Mouse (Mus musculus): ENCODE measurements around the gene Olfr766-ps1. TPM values are rescaled to one million over a fixed set of nuclear protein-coding genes. Genes with fewer than 3 reads are reported as not detected.

Gene Olfr766-ps1
- polyA plus RNA-seq, 1 experiment: not detected

GRCm38 (mm10) chr10:129039796-129040195 is 29.0 kb downstream of the Olfr766-ps1 start, which contains the start of gene Olfr764-ps1:
TSS of gene Olfr764-ps1 (minus strand) at chr10:129039896.
- no peak within 1 kb of the TSS for H3K27ac ChIP-seq (ENCODE audit: control insufficient read depth, insufficient read depth, low read length)
- no peaks in the 10 kb centered on the region for H3K27me3 ChIP-seq (ENCODE audit: control insufficient read depth, insufficient read depth, low read length)
- DNase-seq: no peak
- no peak for TF ChIP-seq POLR2A (IDR thresholded peaks at IDR 0.05; ENCODE audit: control insufficient read depth, extremely low read depth, insufficient read depth, low read length, poor library complexity)
- no peak for TF ChIP-seq CTCF (IDR thresholded peaks at IDR 0.05; ENCODE audit: borderline replicate concordance, control insufficient read depth, extremely low read depth, insufficient read depth, low read length, poor library complexity)
- no peaks in the 10 kb centered on the region for H3K4me1 ChIP-seq (replicated peaks; ENCODE audit: control insufficient read depth, insufficient read depth, low read length)
- no peaks in the 10 kb centered on the region for H3K36me3 ChIP-seq (ENCODE audit: control insufficient read depth, insufficient read depth, low read length)
- no peak within 1 kb of the TSS for H3K4me3 ChIP-seq (ENCODE audit: control insufficient read depth, insufficient read depth, low read length)
- WGBS: 86% methylated on average over 3 of the region's 3 CpGs

DNA sequence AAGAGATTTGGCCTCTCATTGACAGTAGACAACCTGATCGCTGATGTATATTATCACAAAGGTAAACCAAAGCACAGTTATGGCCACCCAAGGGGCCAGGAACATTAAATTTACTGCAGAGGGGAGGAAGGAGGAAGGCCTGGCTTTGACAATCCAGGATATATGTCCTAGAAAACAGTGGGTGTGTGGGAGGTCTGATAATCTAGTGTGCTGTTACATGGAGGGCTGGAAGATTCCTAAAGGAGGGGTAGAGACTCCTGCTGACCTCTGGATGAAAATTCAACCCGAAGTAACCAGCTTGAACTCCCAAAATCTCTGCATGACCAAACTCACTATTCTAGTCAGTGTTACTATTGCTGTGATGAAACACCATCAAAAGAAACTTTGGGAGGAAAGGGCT is 40.4 kb downstream of the Olfr766-ps1 start:
- no peaks in the 10 kb centered on the region for H3K4me1 ChIP-seq (replicated peaks; ENCODE audit: control insufficient read depth, insufficient read depth, low read length)
- WGBS: 87% methylated on average over 2 of the region's 2 CpGs
- no peak for DNase-seq
- H3K36me3 ChIP-seq (ENCODE audit: control insufficient read depth, insufficient read depth, low read length): no peaks in the 10 kb centered on the region
- H3K27ac ChIP-seq (ENCODE audit: control insufficient read depth, insufficient read depth, low read length): no peak overlapping the region
- H3K4me3 ChIP-seq (ENCODE audit: control insufficient read depth, insufficient read depth, low read length): no peak overlapping the region
- TF ChIP-seq CTCF (IDR thresholded peaks at IDR 0.05; ENCODE audit: borderline replicate concordance, control insufficient read depth, extremely low read depth, insufficient read depth, low read length, poor library complexity) (no peak), POLR2A (IDR thresholded peaks at IDR 0.05; ENCODE audit: control insufficient read depth, extremely low read depth, insufficient read depth, low read length, poor library complexity) (no peak)
- no peaks in the 10 kb centered on the region for H3K27me3 ChIP-seq (ENCODE audit: control insufficient read depth, insufficient read depth, low read length)

GRCm38 (mm10) chr10:129026018-129026662 is 42.6 kb downstream of the Olfr766-ps1 start:
- Histone ChIP-seq H3K27me3 (ENCODE audit: control insufficient read depth, insufficient read depth, low read length) (no peaks in the 10 kb centered on the region), H3K4me3 (ENCODE audit: control insufficient read depth, insufficient read depth, low read length) (no peak overlapping the region), H3K4me1 (replicated peaks; ENCODE audit: control insufficient read depth, insufficient read depth, low read length) (no peaks in the 10 kb centered on the region), H3K27ac (ENCODE audit: control insufficient read depth, insufficient read depth, low read length) (no peak overlapping the region), H3K36me3 (ENCODE audit: control insufficient read depth, insufficient read depth, low read length) (no peaks in the 10 kb centered on the region)
- TF ChIP-seq CTCF (IDR thresholded peaks at IDR 0.05; ENCODE audit: borderline replicate concordance, control insufficient read depth, extremely low read depth, insufficient read depth, low read length, poor library complexity) (no peak), POLR2A (IDR thresholded peaks at IDR 0.05; ENCODE audit: control insufficient read depth, extremely low read depth, insufficient read depth, low read length, poor library complexity) (no peak)
- DNase-seq: peak; percentile 42
- 64% methylated on average over 3 of the region's 3 CpGs for WGBS

DNA sequence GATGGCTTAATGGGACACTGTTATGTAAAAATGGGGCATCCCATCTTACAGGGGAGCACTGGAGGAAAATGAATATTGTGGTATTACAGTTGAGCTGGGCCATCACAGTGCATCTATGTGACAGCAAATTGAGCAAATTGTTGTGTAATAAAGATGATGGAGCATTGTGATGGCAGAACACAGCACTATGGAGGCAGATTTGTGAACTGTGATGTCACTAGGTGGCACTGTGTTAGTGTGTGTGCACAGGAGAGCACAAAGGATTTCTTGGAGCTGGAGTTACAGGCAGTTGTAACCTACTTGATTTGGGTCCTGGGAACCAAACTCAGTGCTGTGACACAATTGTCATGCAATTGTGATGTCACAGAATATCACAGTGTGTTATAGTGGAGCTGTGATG is 45.5 kb downstream of the Olfr766-ps1 start:
- DNase-seq: no peak
- Histone ChIP-seq H3K4me1 (replicated peaks; ENCODE audit: control insufficient read depth, insufficient read depth, low read length) (no peaks in the 10 kb centered on the region), H3K36me3 (ENCODE audit: control insufficient read depth, insufficient read depth, low read length) (no peaks in the 10 kb centered on the region), H3K27me3 (ENCODE audit: control insufficient read depth, insufficient read depth, low read length) (no peaks in the 10 kb centered on the region), H3K27ac (ENCODE audit: control insufficient read depth, insufficient read depth, low read length) (no peak overlapping the region), H3K4me3 (ENCODE audit: control insufficient read depth, insufficient read depth, low read length) (no peak overlapping the region)
- no peak for TF ChIP-seq CTCF (IDR thresholded peaks at IDR 0.05; ENCODE audit: borderline replicate concordance, control insufficient read depth, extremely low read depth, insufficient read depth, low read length, poor library complexity)
- TF ChIP-seq POLR2A (IDR thresholded peaks at IDR 0.05; ENCODE audit: control insufficient read depth, extremely low read depth, insufficient read depth, low read length, poor library complexity): no peak

- DNase-seq: no peak
- Histone ChIP-seq H3K36me3 (ENCODE audit: control insufficient read depth, insufficient read depth, low read length) (no peaks in the 10 kb centered on the region), H3K27me3 (ENCODE audit: control insufficient read depth, insufficient read depth, low read length) (no peaks in the 10 kb centered on the region), H3K4me3 (ENCODE audit: control insufficient read depth, insufficient read depth, low read length) (no peak overlapping the region), H3K27ac (ENCODE audit: control insufficient read depth, insufficient read depth, low read length) (no peak overlapping the region), H3K4me1 (replicated peaks; ENCODE audit: control insufficient read depth, insufficient read depth, low read length) (no peaks in the 10 kb centered on the region; the same call in 1 of the 2 replicates)
- no peak for TF ChIP-seq CTCF (IDR thresholded peaks at IDR 0.05; ENCODE audit: borderline replicate concordance, control insufficient read depth, extremely low read depth, insufficient read depth, low read length, poor library complexity)
- TF ChIP-seq POLR2A (IDR thresholded peaks at IDR 0.05; ENCODE audit: control insufficient read depth, extremely low read depth, insufficient read depth, low read length, poor library complexity): no peak
Observed at GRCm38 (mm10) chr10:129014477-129014876, 54.3 kb downstream of the Olfr766-ps1 start.

Other genes with a start within 250 kb of the Olfr766-ps1 start
- gene Ormdl2, start 247.3 kb downstream of the Olfr766-ps1 start, polyA plus RNA-seq (2012; rRNA removed): 68.3 and 82.3 TPM in 2 replicates
- 5.6 and 5.8 TPM in 2 replicates for gene Gdf11, start 177.3 kb downstream of the Olfr766-ps1 start, polyA plus RNA-seq (2012; rRNA removed)
- gene Cd63, start 168.0 kb downstream of the Olfr766-ps1 start, polyA plus RNA-seq (2012; rRNA removed): 43.9 and 62.1 TPM in 2 replicates
- 14.0 and 21.8 TPM in 2 replicates for gene Rdh5, start 146.1 kb downstream of the Olfr766-ps1 start, polyA plus RNA-seq (2012; rRNA removed)
- gene Bloc1s1, start 144.9 kb downstream of the Olfr766-ps1 start, polyA plus RNA-seq (2012; rRNA removed): 137 and 173 TPM in 2 replicates
- gene Itga7, start 135.2 kb downstream of the Olfr766-ps1 start, polyA plus RNA-seq (2012; rRNA removed): 5.9 and 14.5 TPM in 2 replicates
- 0.28 and 1.6 TPM in 2 replicates for gene Mettl7b, start 108.0 kb downstream of the Olfr766-ps1 start, polyA plus RNA-seq (2012; rRNA removed)
- gene Olfr9, start 79.5 kb downstream of the Olfr766-ps1 start, polyA plus RNA-seq (2012; rRNA removed): not detected in 2 replicates
- gene Olfr763, start 58.2 kb downstream of the Olfr766-ps1 start, polyA plus RNA-seq (2012; rRNA removed): not detected in 2 replicates
- not detected in 2 replicates for gene Olfr764-ps1, start 29.1 kb downstream of the Olfr766-ps1 start, polyA plus RNA-seq (2012; rRNA removed)
- not detected in 2 replicates for gene Olfr765, start 19.0 kb downstream of the Olfr766-ps1 start, polyA plus RNA-seq (2012; rRNA removed)
- not detected in 2 replicates for gene Olfr767, start 13.9 kb upstream of the Olfr766-ps1 start, polyA plus RNA-seq (2012; rRNA removed)
- gene Olfr768, start 30.4 kb upstream of the Olfr766-ps1 start, polyA plus RNA-seq (2012; rRNA removed): not detected in 2 replicates
- not detected in 2 replicates for gene Olfr769, start 48.9 kb upstream of the Olfr766-ps1 start, polyA plus RNA-seq (2012; rRNA removed)
- not detected in 2 replicates for gene Olfr770, start 70.0 kb upstream of the Olfr766-ps1 start, polyA plus RNA-seq (2012; rRNA removed)
- gene Olfr771, start 95.8 kb upstream of the Olfr766-ps1 start, polyA plus RNA-seq (2012; rRNA removed): not detected in 2 replicates
- gene Olfr772, start 108.9 kb upstream of the Olfr766-ps1 start, polyA plus RNA-seq (2012; rRNA removed): not detected in 2 replicates
- gene Olfr773, start 118.4 kb upstream of the Olfr766-ps1 start, polyA plus RNA-seq (2012; rRNA removed): not detected in 2 replicates
- not detected in 2 replicates for gene Olfr774, start 167.2 kb upstream of the Olfr766-ps1 start, polyA plus RNA-seq (2012; rRNA removed)
- gene Olfr775, start 179.4 kb upstream of the Olfr766-ps1 start, polyA plus RNA-seq (2012; rRNA removed): not detected in 2 replicates
- gene Olfr776, start 190.2 kb upstream of the Olfr766-ps1 start, polyA plus RNA-seq (2012; rRNA removed): not detected in 2 replicates
- gene Olfr777, start 202.5 kb upstream of the Olfr766-ps1 start, polyA plus RNA-seq (2012; rRNA removed): not detected in 2 replicates
- gene Olfr780, start 249.1 kb upstream of the Olfr766-ps1 start, polyA plus RNA-seq (2012; rRNA removed): not detected in 2 replicates